Mouse (Mus musculus): ENCODE results near the gene Ahnak2. TPM values are rescaled to one million over a fixed set of nuclear protein-coding genes. Genes with fewer than 3 reads are reported as not detected.

Ahnak2 gene
- polyA plus RNA-seq, 1 experiment from 2014 or later = 1.2 TPM

DNA sequence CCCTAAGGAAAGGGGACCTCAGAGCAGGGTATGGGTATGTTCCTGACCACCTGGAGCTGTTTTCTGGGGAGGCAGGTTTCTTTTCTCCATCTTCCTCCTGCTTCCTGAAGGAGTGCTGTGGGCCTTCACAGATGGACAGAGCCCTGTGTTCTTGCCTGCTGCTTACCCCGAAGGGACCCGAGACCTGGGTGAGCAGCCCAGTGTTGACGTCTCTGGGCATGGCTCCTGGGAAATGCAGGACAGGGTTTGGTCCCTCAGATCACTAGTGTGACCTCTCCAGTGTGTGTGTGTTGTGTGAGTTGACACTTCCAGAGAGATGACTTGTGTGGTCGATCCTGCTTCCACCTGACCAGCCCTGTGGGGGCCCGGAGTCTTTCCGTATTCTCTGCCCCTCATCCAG lies 79.0 kb downstream of the Ahnak2 start:
- peaks cover 37% of the 10 kb centered on the region for H3K4me1 ChIP-seq
- 87% methylated on average over 6 of the region's 6 CpGs for WGBS
- H3K27ac ChIP-seq = no peak overlapping the region
- H3K4me2 ChIP-seq = peak overlapping the region; percentile 89
- H3K9me3 ChIP-seq = no peaks in the 10 kb centered on the region
- H3K4me3 ChIP-seq = peak overlapping the region; percentile 92
- H3K36me3 ChIP-seq = peaks cover 23% of the 10 kb centered on the region
- peak overlapping the region; percentile 89 for H3K9ac ChIP-seq
- H3K27me3 ChIP-seq = peaks cover 19% of the 10 kb centered on the region
- ATAC-seq (ENCODE audit: insufficient number of reproducible peaks, insufficient read depth, low FRiP score, low TSS enrichment, low read depth) = no peak

- Histone ChIP-seq H3K27me3 (peaks cover 19% of the 10 kb centered on the region), H3K27ac (peak overlapping the region; percentile 87; the same call in 1 of the 2 replicates)
These were observed 79.5 kb downstream of the Ahnak2 start for GRCm38 (mm10) chr12:112723028-112723330.

DNA sequence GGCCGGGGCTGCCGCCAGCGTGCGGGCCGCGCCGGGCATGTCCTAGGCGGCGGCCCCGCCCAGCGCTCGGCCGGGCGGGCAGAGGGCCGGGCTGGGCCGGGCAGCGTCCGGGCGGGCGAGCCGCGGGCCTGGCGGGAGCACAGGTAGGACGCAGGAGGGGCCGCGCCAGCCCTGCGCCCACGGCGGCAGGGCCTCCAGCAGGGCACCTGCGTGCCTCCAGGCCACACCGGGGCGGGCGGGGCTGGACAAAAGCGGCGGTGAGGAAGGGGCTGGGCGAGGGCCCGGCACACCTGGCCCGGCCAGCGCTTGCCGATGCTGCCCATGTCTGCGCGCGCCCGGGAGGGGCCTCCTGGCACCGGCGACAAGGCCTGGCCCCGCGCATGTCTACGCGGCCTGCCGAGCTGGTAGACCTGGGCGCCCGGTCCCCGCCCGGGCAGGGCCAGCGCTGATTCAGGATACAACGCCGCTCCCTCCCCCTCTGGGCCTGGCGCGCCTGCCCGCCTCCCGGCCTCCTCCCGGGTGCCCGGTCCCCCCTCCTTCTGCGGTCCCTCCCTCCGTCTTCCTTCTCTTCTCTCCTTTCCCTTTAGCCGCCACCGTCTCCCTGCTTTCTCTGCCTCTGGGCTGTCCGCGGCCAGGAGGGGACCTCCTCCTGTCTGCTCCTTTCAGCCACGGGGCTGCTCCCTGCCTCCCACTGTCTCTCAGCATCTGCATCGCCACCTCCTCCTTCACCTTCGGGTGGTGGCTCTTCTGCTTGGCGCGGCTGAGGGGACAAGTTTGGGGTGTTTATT lies 80.0 kb downstream of the Ahnak2 start:
- Histone ChIP-seq H3K9me3 (no peaks in the 10 kb centered on the region), H3K27me3 (peaks cover 19% of the 10 kb centered on the region), H3K27ac (peak overlapping the region; percentile 87; the same call in 1 of the 2 replicates), H3K36me3 (peaks cover 19% of the 10 kb centered on the region), H3K4me1 (peaks cover 37% of the 10 kb centered on the region), H3K4me3 (peak overlapping the region; percentile 92), H3K4me2 (peak overlapping the region; percentile 89), H3K9ac (peak overlapping the region; percentile 89)
- WGBS = under 1% methylated on average over 62 of the region's 75 CpGs
- ATAC-seq (ENCODE audit: insufficient number of reproducible peaks, insufficient read depth, low FRiP score, low TSS enrichment, low read depth) = peak; percentile 45

More at GRCm38 (mm10) chr12:112723028-112723330, 79.5 kb downstream of the Ahnak2 start:
- H3K4me3 ChIP-seq = peak overlapping the region; percentile 92
- 11% methylated on average over 5 of the region's 5 CpGs for WGBS
- peaks cover 37% of the 10 kb centered on the region for H3K4me1 ChIP-seq
- H3K9ac ChIP-seq = peak overlapping the region; percentile 89
- H3K4me2 ChIP-seq = peak overlapping the region; percentile 89
- ATAC-seq (ENCODE audit: insufficient number of reproducible peaks, insufficient read depth, low FRiP score, low TSS enrichment, low read depth) = no peak
- peaks cover 20% of the 10 kb centered on the region for H3K36me3 ChIP-seq
- no peaks in the 10 kb centered on the region for H3K9me3 ChIP-seq

Small RNA genes lying within 50 kb of the gene (microRNA-seq; reads per million reads assigned to microRNA genes)
- gene Mir6940 = 0.92 reads per million

Other genes starting within 250 kb of the Ahnak2 start
- 4.8 and 7.3 TPM in 2 replicates for gene Inf2, start 213.9 kb downstream of the Ahnak2 start, polyA plus RNA-seq (2015; fragmentation: Nextera tagmentation; extraction: Ambion mirVana)
- 4.3 and 4.4 TPM in 2 replicates for gene Adssl1, start 182.6 kb downstream of the Ahnak2 start, polyA plus RNA-seq (2015; fragmentation: Nextera tagmentation; extraction: Ambion mirVana)
- gene Siva1, start 158.0 kb downstream of the Ahnak2 start, polyA plus RNA-seq (2015; fragmentation: Nextera tagmentation; extraction: Ambion mirVana) = 249 and 252 TPM in 2 replicates
- gene Akt1, start 127.8 kb downstream of the Ahnak2 start, polyA plus RNA-seq (2015; fragmentation: Nextera tagmentation; extraction: Ambion mirVana) = 49.7 and 60.0 TPM in 2 replicates
- 2.3 and 3.1 TPM in 2 replicates for gene Zbtb42, start 123.8 kb downstream of the Ahnak2 start, polyA plus RNA-seq (2015; fragmentation: Nextera tagmentation; extraction: Ambion mirVana)
- 13.8 and 16.7 TPM in 2 replicates for gene Cep170b, start 82.2 kb downstream of the Ahnak2 start, polyA plus RNA-seq (2015; fragmentation: Nextera tagmentation; extraction: Ambion mirVana)
- gene Pld4, start 42.0 kb downstream of the Ahnak2 start, polyA plus RNA-seq (2015; fragmentation: Nextera tagmentation; extraction: Ambion mirVana) = 6.1 and 7.3 TPM in 2 replicates
- 8.3 and 9.8 TPM in 2 replicates for gene Clba1, start 6.3 kb upstream of the Ahnak2 start, polyA plus RNA-seq (2015; fragmentation: Nextera tagmentation; extraction: Ambion mirVana)
- gene Cdca4, start 26.8 kb upstream of the Ahnak2 start, polyA plus RNA-seq (2015; fragmentation: Nextera tagmentation; extraction: Ambion mirVana) = 139 and 147 TPM in 2 replicates
- gene Gpr132, start 65.6 kb upstream of the Ahnak2 start, polyA plus RNA-seq (2015; fragmentation: Nextera tagmentation; extraction: Ambion mirVana) = 0.17 TPM in 1 of 2 replicates, not detected in the other
- 7.4 and 11.5 TPM in 2 replicates for gene Jag2, start 127.1 kb upstream of the Ahnak2 start, polyA plus RNA-seq (2015; fragmentation: Nextera tagmentation; extraction: Ambion mirVana)
- 83.4 and 103 TPM in 2 replicates for gene Nudt14, start 139.5 kb upstream of the Ahnak2 start, polyA plus RNA-seq (2015; fragmentation: Nextera tagmentation; extraction: Ambion mirVana)
- gene Btbd6, start 173.8 kb upstream of the Ahnak2 start, polyA plus RNA-seq (2015; fragmentation: Nextera tagmentation; extraction: Ambion mirVana) = 29.3 and 29.5 TPM in 2 replicates
- 74.9 and 80.1 TPM in 2 replicates for gene Brf1, start 198.0 kb upstream of the Ahnak2 start, polyA plus RNA-seq (2015; fragmentation: Nextera tagmentation; extraction: Ambion mirVana)
- gene Pacs2, start 211.9 kb upstream of the Ahnak2 start, polyA plus RNA-seq (2015; fragmentation: Nextera tagmentation; extraction: Ambion mirVana) = 13.3 and 14.2 TPM in 2 replicates

Data from embryonic facial prominence, embryonic 13.5 days (tissue).